Mouse (Mus musculus): ENCODE results near the gene Coq10a. TPM values are rescaled to one million over a fixed set of nuclear protein-coding genes. Genes with fewer than 3 reads are reported as not detected.

Gene Coq10a
- total and polyA plus RNA-seq, 2 experiments from 2014 or later, result 42.1 to 50.8 TPM

GRCm38 (mm10) chr10:128388941-128389340 lies 20.1 kb upstream of the Coq10a start:
- Histone ChIP-seq H3K4me2 (ENCODE audit: low read depth, low read length) (no peak overlapping the region), H3K9ac (replicated peaks; ENCODE audit: low read length) (no peak overlapping the region), H3K9me3 (ENCODE audit: low read length) (no peaks in the 10 kb centered on the region), H3K36me3 (ENCODE audit: insufficient read depth, low read length) (peaks cover 87% of the 10 kb centered on the region), H3K4me1 (ENCODE audit: insufficient read depth, low read length) (no peaks in the 10 kb centered on the region), H3K4me3 (ENCODE audit: low read length) (no peak overlapping the region), H3K27ac (no peak overlapping the region), H3K27me3 (ENCODE audit: insufficient read depth, low read length) (no peaks in the 10 kb centered on the region)
- no peak for TF ChIP-seq CTCF (IDR thresholded peaks at IDR 0.05; ENCODE audit: low read depth)
- ATAC-seq (no peak), DNase-seq (ENCODE audit: low spot score) (no peak)
- 68% methylated on average over 14 of the region's 14 CpGs for WGBS

- 0 out of 2 replicates have a peak, but pooled peaks have one; percentile 6 for ATAC-seq
- no peak for TF ChIP-seq CTCF (IDR thresholded peaks at IDR 0.05; ENCODE audit: low read depth)
- WGBS, result 90% methylated on average over 7 of the region's 7 CpGs
These were observed 17.1 kb upstream of the Coq10a start for GRCm38 (mm10) chr10:128385902-128386301.

DNA sequence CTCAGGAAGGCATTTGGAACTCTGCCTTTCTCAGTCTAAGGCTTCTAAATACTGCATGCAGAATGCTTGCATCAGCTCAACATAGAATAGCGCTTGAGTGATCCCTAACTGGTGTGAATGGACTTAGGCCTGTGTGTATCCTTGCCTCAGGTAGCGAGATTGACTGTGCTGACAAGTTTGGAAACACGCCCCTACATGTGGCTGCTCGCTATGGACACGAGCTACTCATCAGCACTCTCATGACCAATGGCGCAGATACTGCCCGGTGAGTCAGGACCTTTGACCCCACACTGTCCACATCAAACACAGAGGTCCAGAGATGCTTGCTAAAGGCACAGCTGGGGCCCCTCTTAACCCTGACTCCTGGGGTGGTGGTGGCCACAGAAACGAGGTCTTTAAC lies 13.7 kb upstream of the Coq10a start:
- WGBS, result 86% methylated on average over 8 of the region's 8 CpGs
- Histone ChIP-seq H3K4me1 (ENCODE audit: insufficient read depth, low read length) (peaks cover 10% of the 10 kb centered on the region), H3K27ac (no peak overlapping the region), H3K36me3 (ENCODE audit: insufficient read depth, low read length) (peaks cover 69% of the 10 kb centered on the region), H3K9me3 (ENCODE audit: low read length) (no peaks in the 10 kb centered on the region), H3K4me3 (ENCODE audit: low read length) (no peak overlapping the region), H3K9ac (replicated peaks; ENCODE audit: low read length) (no peak overlapping the region), H3K4me2 (ENCODE audit: low read depth, low read length) (no peak overlapping the region), H3K27me3 (ENCODE audit: insufficient read depth, low read length) (no peaks in the 10 kb centered on the region)
- no peak for TF ChIP-seq CTCF (IDR thresholded peaks at IDR 0.05; ENCODE audit: low read depth)
- ATAC-seq (no peak), DNase-seq (ENCODE audit: low spot score) (no peak)

More at GRCm38 (mm10) chr10:128385902-128386301, 17.1 kb upstream of the Coq10a start:
- Histone ChIP-seq H3K9ac (replicated peaks; ENCODE audit: low read length) (no peak overlapping the region), H3K9me3 (ENCODE audit: low read length) (no peaks in the 10 kb centered on the region), H3K27me3 (ENCODE audit: insufficient read depth, low read length) (no peaks in the 10 kb centered on the region), H3K4me1 (ENCODE audit: insufficient read depth, low read length) (no peaks in the 10 kb centered on the region), H3K4me2 (ENCODE audit: low read depth, low read length) (no peak overlapping the region), H3K36me3 (ENCODE audit: insufficient read depth, low read length) (peaks cover 91% of the 10 kb centered on the region), H3K27ac (no peak overlapping the region), H3K4me3 (ENCODE audit: low read length) (no peak overlapping the region)
- DNase-seq (ENCODE audit: low spot score), result no peak

- no peak overlapping the region for H3K4me2 ChIP-seq (ENCODE audit: low read depth, low read length)
- H3K4me3 ChIP-seq (ENCODE audit: low read length), result no peak overlapping the region
- no peak for ATAC-seq
- no peaks in the 10 kb centered on the region for H3K9me3 ChIP-seq (ENCODE audit: low read length)
- no peak for TF ChIP-seq CTCF (IDR thresholded peaks at IDR 0.05; ENCODE audit: low read depth)
- no peak overlapping the region for H3K9ac ChIP-seq (replicated peaks; ENCODE audit: low read length)
- no peaks in the 10 kb centered on the region for H3K27me3 ChIP-seq (ENCODE audit: insufficient read depth, low read length)
- peaks cover 50% of the 10 kb centered on the region for H3K36me3 ChIP-seq (ENCODE audit: insufficient read depth, low read length)
- no peak overlapping the region for H3K27ac ChIP-seq
- H3K4me1 ChIP-seq (ENCODE audit: insufficient read depth, low read length), result peaks cover 17% of the 10 kb centered on the region
- WGBS, result 86% methylated on average over 5 of the region's 5 CpGs
- DNase-seq (ENCODE audit: low spot score), result no peak
These were observed 11.8 kb upstream of the Coq10a start for GRCm38 (mm10) chr10:128380565-128380964.

DNA sequence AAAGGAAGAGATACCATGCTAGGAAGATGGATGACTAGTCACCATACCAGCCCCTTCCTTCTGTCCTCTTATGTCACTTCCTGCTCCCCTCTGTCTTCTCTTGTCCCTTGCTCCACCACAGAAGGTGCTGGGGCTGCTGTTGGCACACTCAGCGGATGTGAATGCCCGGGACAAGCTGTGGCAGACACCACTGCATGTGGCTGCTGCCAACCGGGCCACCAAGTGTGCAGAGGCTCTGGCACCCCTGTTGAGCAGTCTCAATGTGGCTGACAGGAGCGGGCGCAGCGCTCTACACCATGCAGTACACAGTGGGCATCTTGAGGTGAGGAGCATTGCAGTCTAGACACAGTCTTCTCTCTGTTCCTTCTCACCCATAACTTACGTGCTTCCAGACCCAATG lies 10.5 kb upstream of the Coq10a start:
- Histone ChIP-seq H3K27me3 (ENCODE audit: insufficient read depth, low read length) (no peaks in the 10 kb centered on the region), H3K9ac (replicated peaks; ENCODE audit: low read length) (no peak overlapping the region; the same call in 1 of the 2 replicates)
- DNase-seq (ENCODE audit: low spot score), result no peak

GRCm38 (mm10) chr10:128378462-128378861 lies 9.7 kb upstream of the Coq10a start:
- Histone ChIP-seq H3K9ac (replicated peaks; ENCODE audit: low read length) (peak overlapping the region; percentile 99; the same call in 1 of the 2 replicates), H3K4me3 (ENCODE audit: low read length) (peak overlapping the region; percentile 96; the same call in 1 of the 2 replicates), H3K36me3 (ENCODE audit: insufficient read depth, low read length) (peaks cover 33% of the 10 kb centered on the region), H3K4me1 (ENCODE audit: insufficient read depth, low read length) (peaks cover 17% of the 10 kb centered on the region), H3K27me3 (ENCODE audit: insufficient read depth, low read length) (no peaks in the 10 kb centered on the region), H3K27ac (peak overlapping the region; percentile 98), H3K9me3 (ENCODE audit: low read length) (no peaks in the 10 kb centered on the region), H3K4me2 (ENCODE audit: low read depth, low read length) (peak overlapping the region; percentile 75)
- WGBS, result 39% methylated on average over 3 of the region's 3 CpGs
- ATAC-seq (no peak), DNase-seq (ENCODE audit: low spot score) (no peak)
- TF ChIP-seq CTCF (IDR thresholded peaks at IDR 0.05; ENCODE audit: low read depth), result no peak

More for the DNA sequence above, 10.5 kb upstream of the Coq10a start:
- H3K36me3 ChIP-seq (ENCODE audit: insufficient read depth, low read length), result peaks cover 41% of the 10 kb centered on the region
- H3K9me3 ChIP-seq (ENCODE audit: low read length), result no peaks in the 10 kb centered on the region
- H3K4me2 ChIP-seq (ENCODE audit: low read depth, low read length), result no peak overlapping the region
- 93% methylated on average over 7 of the region's 7 CpGs for WGBS
- no peak overlapping the region for H3K4me3 ChIP-seq (ENCODE audit: low read length)
- TF ChIP-seq CTCF (IDR thresholded peaks at IDR 0.05; ENCODE audit: low read depth), result no peak
- H3K27ac ChIP-seq, result no peak overlapping the region
- ATAC-seq, result no peak
- peaks cover 17% of the 10 kb centered on the region for H3K4me1 ChIP-seq (ENCODE audit: insufficient read depth, low read length)

DNA sequence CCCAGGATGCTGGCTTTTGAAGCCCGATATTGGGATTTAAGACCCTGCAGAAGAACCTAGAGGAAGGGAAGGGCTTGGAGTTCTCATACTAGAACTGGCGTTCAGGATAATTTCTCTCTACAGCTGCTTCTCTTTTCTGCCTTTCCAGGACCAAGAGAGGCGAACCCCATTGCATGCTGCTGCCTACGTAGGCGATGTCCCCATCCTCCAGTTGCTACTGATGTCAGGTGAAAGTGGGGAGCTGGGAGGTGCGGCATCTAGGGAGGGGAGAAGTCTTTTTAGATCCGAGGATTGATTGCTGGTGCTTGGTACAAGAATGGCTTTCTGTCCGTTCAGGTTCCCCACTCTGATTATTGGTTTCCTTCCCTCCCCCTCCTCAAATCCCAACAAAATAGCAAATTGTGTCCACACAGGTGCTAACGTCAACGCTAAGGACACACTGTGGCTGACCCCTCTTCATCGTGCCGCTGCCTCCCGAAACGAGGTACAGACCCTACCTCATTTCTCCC lies 9.2 kb upstream of the Coq10a start:
- Histone ChIP-seq H3K4me1 (ENCODE audit: insufficient read depth, low read length) (peaks cover 17% of the 10 kb centered on the region), H3K36me3 (ENCODE audit: insufficient read depth, low read length) (peaks cover 29% of the 10 kb centered on the region), H3K4me2 (ENCODE audit: low read depth, low read length) (peak overlapping the region; percentile 75), H3K27me3 (ENCODE audit: insufficient read depth, low read length) (no peaks in the 10 kb centered on the region), H3K9me3 (ENCODE audit: low read length) (no peaks in the 10 kb centered on the region), H3K27ac (peak overlapping the region; percentile 98), H3K9ac (replicated peaks; ENCODE audit: low read length) (peak overlapping the region; percentile 99), H3K4me3 (ENCODE audit: low read length) (peak overlapping the region; percentile 96)
- no peak; the same call in 1 of the 2 replicates for ATAC-seq
- TF ChIP-seq CTCF (IDR thresholded peaks at IDR 0.05; ENCODE audit: low read depth), result no peak
- 55% methylated on average over 14 of the region's 14 CpGs for WGBS
- no peak for DNase-seq (ENCODE audit: low spot score)

Data from hindbrain, postnatal 0 days (tissue).